Mouse (Mus musculus) liver, embryonic 11.5 days (tissue): ENCODE data around the gene St7. TPM values are rescaled to one million over a fixed set of nuclear protein-coding genes. Genes with fewer than 3 reads are reported as not detected.

Source experiments
- ATAC-seq: fragments of 200-750 bp; cut with Nextera tagmentation; replicated peaks from 2 replicates; pipeline ENCODE4 v1.8.0; 2017; ENCODE audit warnings: moderate number of reproducible peaks, mild to moderate bottlenecking, moderate TSS enrichment, moderate library complexity; ENCODE audit not compliant: low FRiP score
- DNase-seq: peaks from one replicate; pipeline ENCODE4 v3.0.0-alpha.2; 2017; ENCODE audit warnings: low spot score
- H3K27ac ChIP-seq: fragments of 300-500 bp; sonication (generic); 2 replicates; pipeline ENCODE4 v1.5.1; 2014; ENCODE audit warnings: mild to moderate bottlenecking, low read depth, low read length, control low read depth
- H3K27me3 ChIP-seq: fragments of 300-500 bp; sonication (generic); replicated peaks from 2 replicates; pipeline ENCODE4 v1.6.1; 2014; ENCODE audit warnings: low read length, mixed read lengths; ENCODE audit not compliant: control insufficient read depth, insufficient read depth
- H3K36me3 ChIP-seq: fragments of 300-500 bp; sonication (generic); 2 replicates; pipeline ENCODE4 v1.6.1; 2014; ENCODE audit warnings: mild to moderate bottlenecking, low read length, moderate library complexity, mixed read lengths; ENCODE audit not compliant: control insufficient read depth, insufficient read depth
- H3K4me1 ChIP-seq: fragments of 300-500 bp; sonication (generic); replicated peaks from 2 replicates; pipeline ENCODE4 v1.6.1; 2014; ENCODE audit warnings: low read length, mixed read lengths; ENCODE audit not compliant: control insufficient read depth, insufficient read depth
- H3K4me2 ChIP-seq: fragments of 300-500 bp; sonication (generic); 2 replicates; pipeline ENCODE4 v1.6.1; 2014; ENCODE audit warnings: mild to moderate bottlenecking, control low read depth, moderate library complexity
- H3K4me3 ChIP-seq: fragments of 300-500 bp; sonication (generic); 2 replicates; pipeline ENCODE4 v1.5.1; 2014; ENCODE audit warnings: low read depth, low read length, control low read depth
- H3K9ac ChIP-seq: fragments of 300-500 bp; sonication (generic); 2 replicates; pipeline ENCODE4 v1.6.1; 2014; ENCODE audit warnings: low read depth, low read length, control low read depth
- H3K9me3 ChIP-seq: fragments of 300-500 bp; sonication (generic); 2 replicates; pipeline ENCODE4 v1.6.1; 2016; ENCODE audit warnings: low read length, inconsistent platforms, mixed read lengths; ENCODE audit not compliant: control insufficient read depth
- WGBS: fragments of 180-500 bp; shearing (Covaris S2); extraction: QIAGEN DNeasy Blood & Tissue Kit; methylation state at CpG from one replicate; pipeline ENCODE4 v1.1.7; 2014; 5-methylcytosine and 5-hydroxymethylcytosine counted together
- polyA plus RNA-seq: library from polyadenylated mRNA; unstranded; fragments of >200 nt; fragmentation: Nextera tagmentation; extraction: Ambion mirVana; gene quantifications from 2 replicates; pipeline ENCODE4 v1.2.1, GENCODE M21; 2014

St7 gene
- 16.9 and 18.6 TPM in 2 replicates for polyA plus RNA-seq

- ATAC-seq (no peak), DNase-seq (no peak)
- peak within 1 kb of the TSS; percentile 86 for H3K4me3 ChIP-seq
- peaks cover 6% of the 10 kb centered on the region for H3K4me1 ChIP-seq
- peak within 1 kb of the TSS; percentile 96 for H3K9ac ChIP-seq
- H3K4me2 ChIP-seq, result peak within 1 kb of the TSS; percentile 85
- no peaks in the 10 kb centered on the region for H3K36me3 ChIP-seq
- no peaks in the 10 kb centered on the region for H3K9me3 ChIP-seq
- no peaks in the 10 kb centered on the region for H3K27me3 ChIP-seq
- WGBS, result 75% methylated on average over 7 of the region's 7 CpGs
- H3K27ac ChIP-seq, result peak within 1 kb of the TSS; percentile 91
Measured at GRCm38 (mm10) chr6:17692647-17693046, at the start of gene St7. Gene St7 (plus strand): TSS chr6:17692933.

GRCm38 (mm10) chr6:17646107-17646506, 46.6 kb upstream of the St7 start:
- Histone ChIP-seq H3K4me1 (peaks cover 10% of the 10 kb centered on the region; the same call in 1 of the 2 replicates), H3K36me3 (no peaks in the 10 kb centered on the region; the same call in 1 of the 2 replicates), H3K4me3 (no peak overlapping the region), H3K9ac (no peak overlapping the region), H3K27ac (no peak overlapping the region), H3K4me2 (no peak overlapping the region), H3K27me3 (no peaks in the 10 kb centered on the region), H3K9me3 (no peaks in the 10 kb centered on the region)
- 39% methylated on average over 3 of the region's 3 CpGs for WGBS
- ATAC-seq (no peak), DNase-seq (no peak)

GRCm38 (mm10) chr6:17652132-17652531, 40.6 kb upstream of the St7 start:
- Histone ChIP-seq H3K4me2 (no peak overlapping the region), H3K36me3 (no peaks in the 10 kb centered on the region; the same call in 1 of the 2 replicates)
- no peak for ATAC-seq

GRCm38 (mm10) chr6:17655080-17655479, 37.7 kb upstream of the St7 start:
- Histone ChIP-seq H3K4me1 (0 out of 2 replicates have a peak, but pooled peaks cover 2% of the 10 kb centered on the region), H3K9me3 (no peaks in the 10 kb centered on the region), H3K9ac (no peak overlapping the region), H3K27ac (no peak overlapping the region), H3K27me3 (no peaks in the 10 kb centered on the region), H3K4me3 (no peak overlapping the region), H3K36me3 (peaks cover 1% of the 10 kb centered on the region; the same call in 1 of the 2 replicates), H3K4me2 (no peak overlapping the region)
- ATAC-seq (no peak), DNase-seq (no peak)
- 70% methylated on average over 2 of the region's 2 CpGs for WGBS

More at GRCm38 (mm10) chr6:17652132-17652531, 40.6 kb upstream of the St7 start:
- Histone ChIP-seq H3K4me1 (0 out of 2 replicates have a peak, but pooled peaks cover 2% of the 10 kb centered on the region), H3K27ac (no peak overlapping the region), H3K4me3 (no peak overlapping the region), H3K9ac (no peak overlapping the region), H3K9me3 (no peaks in the 10 kb centered on the region), H3K27me3 (no peaks in the 10 kb centered on the region)
- WGBS, result 76% methylated on average over 2 of the region's 2 CpGs
- DNase-seq, result no peak

- WGBS, result 83% methylated on average over 1 of the region's 1 CpGs
- no peak for ATAC-seq
- no peaks in the 10 kb centered on the region for H3K27me3 ChIP-seq
- no peak overlapping the region for H3K27ac ChIP-seq
- H3K9ac ChIP-seq, result no peak overlapping the region
- H3K4me2 ChIP-seq, result no peak overlapping the region
- H3K36me3 ChIP-seq, result peaks cover 7% of the 10 kb centered on the region
- no peak overlapping the region for H3K4me3 ChIP-seq
- DNase-seq, result no peak
- H3K4me1 ChIP-seq, result 0 out of 2 replicates have a peak, but pooled peaks cover 2% of the 10 kb centered on the region
- H3K9me3 ChIP-seq, result no peaks in the 10 kb centered on the region
Measured at GRCm38 (mm10) chr6:17657308-17657707, 35.4 kb upstream of the St7 start.

GRCm38 (mm10) chr6:17665348-17665747, 27.4 kb upstream of the St7 start:
- H3K36me3 ChIP-seq, result peaks cover 14% of the 10 kb centered on the region
- no peak overlapping the region for H3K4me2 ChIP-seq
- no peak overlapping the region for H3K9ac ChIP-seq
- H3K9me3 ChIP-seq, result no peaks in the 10 kb centered on the region
- no peak overlapping the region for H3K27ac ChIP-seq
- no peaks in the 10 kb centered on the region for H3K4me1 ChIP-seq
- no peaks in the 10 kb centered on the region for H3K27me3 ChIP-seq
- H3K4me3 ChIP-seq, result no peak overlapping the region
- WGBS, result 93% methylated on average over 7 of the region's 7 CpGs
- ATAC-seq, result no peak
- no peak for DNase-seq

GRCm38 (mm10) chr6:17666024-17666423, 26.7 kb upstream of the St7 start:
- no peaks in the 10 kb centered on the region for H3K4me1 ChIP-seq
- DNase-seq, result no peak
- no peaks in the 10 kb centered on the region for H3K9me3 ChIP-seq
- no peaks in the 10 kb centered on the region for H3K27me3 ChIP-seq
- H3K36me3 ChIP-seq, result peaks cover 14% of the 10 kb centered on the region
- no peak overlapping the region for H3K4me2 ChIP-seq
- ATAC-seq, result no peak
- H3K27ac ChIP-seq, result no peak overlapping the region
- H3K4me3 ChIP-seq, result no peak overlapping the region
- H3K9ac ChIP-seq, result no peak overlapping the region

GRCm38 (mm10) chr6:17667813-17668212, 24.9 kb upstream of the St7 start:
- ATAC-seq (no peak), DNase-seq (no peak)
- Histone ChIP-seq H3K4me2 (no peak overlapping the region), H3K9ac (no peak overlapping the region), H3K27ac (no peak overlapping the region), H3K4me3 (no peak overlapping the region), H3K27me3 (no peaks in the 10 kb centered on the region), H3K9me3 (no peaks in the 10 kb centered on the region), H3K36me3 (peaks cover 10% of the 10 kb centered on the region; the same call in 1 of the 2 replicates), H3K4me1 (no peaks in the 10 kb centered on the region)
- WGBS, result 89% methylated on average over 3 of the region's 3 CpGs

GRCm38 (mm10) chr6:17668334-17668733, 24.4 kb upstream of the St7 start:
- Histone ChIP-seq H3K36me3 (peaks cover 9% of the 10 kb centered on the region; the same call in 1 of the 2 replicates), H3K9me3 (no peaks in the 10 kb centered on the region), H3K27ac (no peak overlapping the region), H3K9ac (no peak overlapping the region), H3K4me1 (no peaks in the 10 kb centered on the region), H3K27me3 (no peaks in the 10 kb centered on the region), H3K4me3 (no peak overlapping the region), H3K4me2 (no peak overlapping the region)
- DNase-seq, result no peak
- 94% methylated on average over 12 of the region's 12 CpGs for WGBS
- ATAC-seq, result no peak
